Mouse (Mus musculus) lung, postnatal 0 days (tissue): ENCODE results near the gene Plagl1.

Experiments used
- CTCF ChIP-seq: IDR thresholded peaks from 2 replicates; pipeline ENCODE4 v1.5.1; 2016; ENCODE audit warnings: antibody characterized with exemption, mild to moderate bottlenecking
- EP300 ChIP-seq: IDR thresholded peaks from 2 replicates; pipeline ENCODE4 v1.6.1; 2016; ENCODE audit warnings: antibody characterized with exemption, mild to moderate bottlenecking, control low read depth

DNA sequence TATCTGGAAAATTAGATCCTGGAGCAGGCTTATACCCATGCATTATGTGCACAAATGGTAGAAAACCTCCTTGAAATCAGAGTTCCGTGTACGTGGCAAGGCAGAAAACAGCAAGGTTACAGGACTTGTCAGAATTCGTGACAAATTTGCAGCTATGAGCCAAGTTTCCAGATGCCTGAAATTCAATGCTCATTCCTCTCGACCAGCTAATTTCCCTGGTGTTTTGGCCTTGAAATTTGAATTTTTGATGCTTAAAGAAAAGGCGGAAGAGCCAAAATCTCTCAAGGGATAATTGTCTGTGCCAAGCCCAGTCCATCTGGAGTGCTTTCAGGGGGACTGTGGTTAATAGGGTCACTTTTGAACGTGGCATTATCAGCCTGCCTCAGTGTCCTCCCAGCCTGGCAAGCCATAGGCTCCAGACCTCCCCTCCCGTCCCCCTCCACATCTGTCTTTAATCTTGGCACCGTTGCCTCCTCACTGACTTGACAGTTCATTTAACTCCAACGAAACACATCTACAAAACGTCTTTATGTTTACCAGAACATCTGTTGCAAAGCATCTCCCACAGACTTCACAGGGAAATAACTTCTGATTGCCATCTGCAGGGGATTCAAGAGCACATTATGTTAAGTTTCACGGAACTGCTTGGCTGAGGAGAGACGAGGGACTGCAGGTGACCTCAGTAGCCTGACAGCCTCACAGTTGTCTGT lies 110.6 kb downstream of the Plagl1 start:
- TF ChIP-seq CTCF: no peak; the same call in 1 of the 2 replicates
- TF ChIP-seq EP300: no peak
